Mouse (Mus musculus): ENCODE results near the gene Tspoap1.

Tspoap1 gene

DNA sequence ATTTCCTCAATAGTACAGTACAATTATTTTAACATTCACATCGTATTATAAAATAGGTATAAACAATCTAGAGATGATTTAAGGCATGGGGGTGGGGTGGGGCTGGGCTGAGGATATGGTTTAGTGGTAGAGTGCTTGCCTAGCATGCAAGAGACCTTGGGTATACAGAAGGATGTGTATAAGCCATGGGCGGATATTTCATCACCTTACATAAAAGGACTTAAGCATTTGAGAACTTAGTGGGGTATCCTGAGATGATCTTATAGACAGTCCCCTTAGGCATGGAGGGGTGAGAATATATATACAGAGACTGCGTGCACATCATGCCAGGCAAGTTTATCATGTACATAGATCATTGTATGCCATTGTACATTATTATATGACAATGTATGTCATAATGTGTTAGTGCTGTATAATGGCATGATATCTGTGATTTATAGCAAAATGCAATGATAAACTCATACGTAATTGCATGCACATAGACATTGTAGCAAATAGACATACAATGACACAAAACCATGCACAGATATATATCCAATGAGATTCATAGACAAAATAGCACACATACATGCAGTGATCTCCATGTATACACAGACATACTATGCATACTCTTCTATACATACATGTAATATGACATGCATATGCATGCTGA, 1.3 kb upstream of the Tspoap1 start:
- DNase-seq (ENCODE audit: extremely low read depth, low read depth, low spot score): no peak

DNA sequence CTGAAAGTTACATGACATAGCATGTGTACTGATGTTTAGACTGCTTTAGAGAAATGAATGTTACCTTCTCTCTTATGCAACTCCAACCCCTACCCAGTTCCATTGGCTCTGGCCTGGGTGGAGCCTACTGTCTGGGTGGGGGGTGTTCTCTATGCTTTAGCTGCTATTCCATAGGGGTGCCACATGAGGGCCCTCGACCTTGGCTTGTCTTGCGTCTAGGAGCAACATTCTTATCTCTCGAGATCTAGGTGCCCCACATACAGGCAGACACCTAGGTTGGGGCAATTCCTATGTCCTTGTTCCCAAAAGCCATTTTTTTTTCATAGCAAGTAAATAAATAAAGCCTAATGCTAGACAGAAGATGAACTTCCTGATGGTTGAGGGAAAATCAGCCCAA, 734 bp upstream of the Tspoap1 start:
- no peak for DNase-seq (ENCODE audit: extremely low read depth, low read depth, low spot score)

DNA sequence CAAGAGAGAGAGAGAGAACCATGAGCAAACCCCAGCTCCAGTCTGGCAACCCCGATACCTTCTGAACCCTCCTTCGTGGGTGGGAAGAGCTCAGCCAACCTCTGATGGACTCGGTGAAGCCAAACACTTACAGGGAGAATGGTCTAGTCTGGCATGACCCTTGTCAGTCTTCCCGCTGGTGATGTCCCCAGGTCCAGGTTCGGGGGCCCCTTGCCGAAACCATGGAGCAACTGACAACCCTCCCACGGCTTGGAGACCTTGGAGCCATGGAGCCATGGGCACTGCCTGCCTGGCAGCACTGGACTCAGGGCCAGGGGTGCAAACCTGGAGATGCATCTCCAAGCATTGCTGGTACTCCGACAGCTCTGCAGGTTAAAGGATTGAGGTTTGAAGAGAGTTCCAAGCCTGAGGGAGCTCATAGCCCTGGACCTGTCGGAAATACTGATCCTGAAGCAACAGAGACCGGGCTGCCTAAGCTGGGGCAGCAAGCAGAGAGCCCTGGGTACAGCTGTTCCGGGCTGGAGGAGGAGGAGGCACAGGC, 910 bp downstream of the Tspoap1 start:
- no peak for DNase-seq (ENCODE audit: extremely low read depth, low read depth, low spot score)

DNA sequence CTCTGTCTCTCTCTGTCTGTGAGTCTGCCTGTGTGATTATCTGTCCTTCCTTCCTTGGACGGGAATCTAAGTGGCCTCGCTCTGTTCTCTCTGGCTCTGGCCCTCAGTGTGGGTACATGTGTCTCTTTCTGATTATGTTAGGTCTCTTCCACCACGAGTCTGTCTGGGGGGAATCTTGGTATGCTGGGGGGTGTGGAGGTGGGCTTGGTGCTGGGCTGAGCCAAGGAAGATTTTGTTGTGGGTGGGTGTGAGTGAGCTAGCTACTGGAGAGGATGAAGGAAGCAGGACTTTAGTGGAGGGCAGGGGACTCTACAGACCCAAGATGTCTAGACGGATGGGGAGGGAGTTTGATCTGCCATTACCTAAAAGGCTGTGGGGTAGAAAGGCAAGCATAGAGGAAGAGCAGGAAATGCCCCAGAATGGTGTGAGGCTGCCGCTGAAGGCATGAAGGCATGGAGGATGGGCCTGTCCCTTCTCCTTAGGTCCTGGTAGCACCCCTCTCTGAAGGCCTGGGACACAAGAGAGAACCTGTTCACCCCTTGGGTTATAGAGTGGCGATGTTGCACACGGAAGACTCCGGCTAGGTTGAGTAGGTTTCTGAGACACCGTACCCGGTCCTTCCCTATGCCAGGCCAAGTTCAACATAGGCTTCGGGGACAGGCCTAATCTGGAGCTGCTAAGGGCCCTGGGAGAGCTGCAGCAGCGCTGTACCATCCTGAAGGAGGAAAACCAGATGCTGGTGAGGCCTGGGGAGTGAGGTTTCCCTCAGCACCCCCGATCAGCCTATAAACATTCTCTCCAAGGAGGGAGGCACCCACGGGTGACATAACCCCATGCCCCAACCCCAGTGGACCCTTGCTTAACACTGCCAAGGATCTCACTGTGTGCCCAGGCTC, 1.7 kb downstream of the Tspoap1 start:
- no peak for DNase-seq (ENCODE audit: extremely low read depth, low read depth, low spot score)

DNA sequence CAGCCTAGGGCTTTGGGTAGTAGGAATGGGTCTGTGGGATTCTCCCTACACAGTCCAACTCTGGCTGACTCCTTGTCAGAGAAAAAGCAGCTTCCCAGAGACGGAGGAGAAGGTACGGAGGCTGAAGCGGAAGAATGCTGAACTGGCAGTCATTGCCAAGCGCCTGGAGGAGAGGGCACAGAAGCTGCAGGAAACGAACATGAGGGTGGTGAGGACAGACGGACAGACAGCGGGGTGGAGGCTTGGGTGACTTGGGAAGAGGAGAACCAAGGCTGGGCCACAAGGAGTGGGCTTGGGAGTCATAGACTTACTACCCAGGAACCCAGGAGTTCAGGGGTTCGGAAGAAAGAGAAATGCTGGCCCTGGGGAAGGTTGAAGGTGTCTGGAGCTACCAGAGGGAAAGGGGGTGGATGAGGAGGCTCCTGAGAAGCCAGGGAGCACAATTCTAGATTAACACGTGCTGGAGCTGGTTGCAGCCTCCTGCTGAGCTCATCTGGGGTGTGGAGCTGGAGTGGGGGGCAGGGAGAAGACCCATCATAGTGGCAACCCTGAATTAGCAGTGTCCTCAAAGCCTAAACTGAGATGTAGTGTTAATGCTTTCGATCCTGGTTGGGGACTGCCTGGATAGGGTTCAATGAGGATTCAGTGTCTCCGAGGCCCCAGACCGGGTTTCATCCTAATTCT, 2.5 kb downstream of the Tspoap1 start:
- DNase-seq (ENCODE audit: extremely low read depth, low read depth, low spot score): no peak

DNA sequence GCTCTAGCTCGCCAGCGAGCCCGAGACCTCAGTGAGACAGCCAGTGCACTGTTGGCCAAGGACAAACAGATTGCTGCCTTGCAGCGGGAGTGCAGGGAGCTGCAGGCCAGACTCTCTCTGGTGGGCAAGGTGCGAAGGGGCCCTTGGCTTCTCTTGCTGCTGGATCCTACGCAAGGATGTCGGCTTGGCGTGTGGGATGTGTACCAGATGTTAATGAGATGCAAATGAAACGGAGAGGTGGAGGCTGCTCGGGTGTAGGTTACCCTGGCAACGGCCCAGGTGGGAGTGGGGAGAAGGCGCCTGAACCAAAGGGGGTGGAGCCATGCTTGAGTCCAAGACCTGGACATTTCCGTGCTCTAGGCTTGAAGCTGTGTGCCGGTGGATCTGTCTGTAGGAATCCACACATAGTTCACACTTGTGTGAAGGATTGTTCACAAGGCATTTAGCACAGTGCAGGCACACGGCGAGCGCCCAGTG, 3.2 kb downstream of the Tspoap1 start:
- DNase-seq (ENCODE audit: extremely low read depth, low read depth, low spot score): no peak

DNA sequence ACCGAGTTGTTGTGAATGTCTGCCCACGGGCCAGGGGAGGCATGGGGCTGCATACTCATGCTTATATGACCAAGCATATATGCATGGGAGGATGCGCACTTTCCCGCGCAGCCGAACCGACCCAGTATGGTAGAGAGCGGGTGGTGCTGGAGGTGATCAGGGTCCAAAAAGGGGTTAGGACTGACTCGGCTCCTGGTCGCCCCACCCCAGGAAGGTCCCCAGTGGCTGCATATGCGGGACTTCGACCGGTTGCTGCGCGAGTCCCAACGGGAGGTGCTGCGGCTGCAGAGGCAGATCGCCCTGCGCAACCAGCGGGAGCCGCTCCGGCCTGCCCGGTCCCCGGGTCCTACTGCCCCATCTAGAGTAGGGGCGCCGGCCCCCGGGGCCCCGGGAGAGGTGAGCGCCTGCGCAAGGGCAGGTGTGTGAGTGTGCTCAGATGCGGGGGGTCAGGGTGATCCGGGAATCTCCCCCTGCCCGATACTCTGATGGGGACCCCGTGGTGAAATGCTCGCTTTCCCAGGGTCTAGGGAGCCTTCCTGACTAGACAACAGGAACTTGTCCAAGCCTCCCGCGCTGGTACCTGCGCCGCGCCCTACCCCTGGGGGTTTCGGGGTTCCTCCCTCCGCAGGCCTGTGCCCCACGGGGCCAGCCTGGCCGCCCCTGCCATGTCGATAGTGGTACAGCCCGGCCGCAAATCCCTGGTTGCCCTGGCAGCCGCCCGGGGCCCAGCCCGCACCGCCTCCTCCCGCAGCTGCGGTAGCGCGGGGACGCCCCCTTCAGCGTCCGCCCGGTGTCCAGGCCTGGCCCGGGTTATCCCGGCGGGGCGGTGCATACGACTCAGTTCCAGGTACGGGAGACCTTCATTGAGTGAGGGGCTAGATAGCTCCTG, 3.9 kb downstream of the Tspoap1 start:
- DNase-seq (ENCODE audit: extremely low read depth, low read depth, low spot score): no peak

DNA sequence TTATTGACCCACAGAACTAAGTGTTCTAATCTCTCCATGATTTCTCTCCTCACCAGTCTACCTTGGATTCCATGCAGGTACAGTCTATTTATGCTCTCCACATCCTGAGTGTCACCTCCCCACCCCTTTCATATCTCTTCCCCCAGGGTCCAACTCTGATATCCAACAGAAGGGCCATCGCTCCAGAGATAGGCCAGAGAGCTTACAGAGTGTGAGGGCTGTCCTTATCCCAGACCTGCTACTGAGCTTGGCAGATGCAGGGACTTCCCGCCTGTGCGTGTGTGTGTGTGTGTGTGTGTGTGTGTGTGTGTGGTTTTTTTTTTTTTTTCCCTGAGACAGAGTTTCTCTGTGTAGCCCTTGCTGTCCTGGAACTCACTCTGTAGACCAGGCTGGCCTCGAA, 8.4 kb downstream of the Tspoap1 start:
- DNase-seq (ENCODE audit: extremely low read depth, low read depth, low spot score): no peak

DNA sequence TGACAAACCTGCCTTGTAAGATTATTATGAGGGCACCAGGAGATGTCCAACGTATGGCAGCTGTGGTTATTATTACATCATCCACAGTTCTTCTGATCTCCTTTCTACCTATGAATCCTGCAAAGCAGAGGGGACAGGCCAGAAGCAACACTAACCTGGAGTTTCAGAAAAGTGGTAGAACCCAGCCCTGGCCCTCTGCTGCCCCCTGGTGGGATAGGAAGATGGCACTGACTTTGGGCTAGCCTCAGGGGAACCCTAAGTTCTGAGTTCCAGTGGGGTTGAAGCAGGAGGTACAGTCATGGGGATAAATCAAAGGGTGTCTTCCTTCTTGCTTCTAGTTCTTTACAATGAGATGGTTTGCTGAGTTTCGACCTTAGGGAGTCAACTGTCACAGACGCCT, 10.6 kb downstream of the Tspoap1 start:
- no peak for DNase-seq (ENCODE audit: extremely low read depth, low read depth, low spot score)

DNA sequence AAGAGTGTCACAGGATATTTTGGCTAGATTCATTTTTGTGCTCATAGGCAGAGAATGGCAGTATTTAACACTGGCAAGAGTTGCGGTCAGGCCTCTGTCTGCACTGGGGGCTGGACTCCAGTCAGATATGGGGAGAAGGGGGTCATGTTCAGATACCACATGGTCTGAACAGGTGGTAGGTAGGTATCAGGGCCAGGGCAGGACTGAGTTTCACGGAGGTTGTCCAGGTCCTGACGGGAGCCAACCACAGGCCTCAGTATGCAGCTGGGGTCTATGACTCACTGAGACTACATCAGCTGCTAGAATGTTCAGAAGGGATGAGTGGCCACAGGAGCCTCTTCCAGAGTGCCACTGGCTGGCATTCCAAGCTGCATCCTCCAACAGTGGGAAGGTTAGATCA, 12.0 kb downstream of the Tspoap1 start:
- no peak for DNase-seq (ENCODE audit: extremely low read depth, low read depth, low spot score)

DNA sequence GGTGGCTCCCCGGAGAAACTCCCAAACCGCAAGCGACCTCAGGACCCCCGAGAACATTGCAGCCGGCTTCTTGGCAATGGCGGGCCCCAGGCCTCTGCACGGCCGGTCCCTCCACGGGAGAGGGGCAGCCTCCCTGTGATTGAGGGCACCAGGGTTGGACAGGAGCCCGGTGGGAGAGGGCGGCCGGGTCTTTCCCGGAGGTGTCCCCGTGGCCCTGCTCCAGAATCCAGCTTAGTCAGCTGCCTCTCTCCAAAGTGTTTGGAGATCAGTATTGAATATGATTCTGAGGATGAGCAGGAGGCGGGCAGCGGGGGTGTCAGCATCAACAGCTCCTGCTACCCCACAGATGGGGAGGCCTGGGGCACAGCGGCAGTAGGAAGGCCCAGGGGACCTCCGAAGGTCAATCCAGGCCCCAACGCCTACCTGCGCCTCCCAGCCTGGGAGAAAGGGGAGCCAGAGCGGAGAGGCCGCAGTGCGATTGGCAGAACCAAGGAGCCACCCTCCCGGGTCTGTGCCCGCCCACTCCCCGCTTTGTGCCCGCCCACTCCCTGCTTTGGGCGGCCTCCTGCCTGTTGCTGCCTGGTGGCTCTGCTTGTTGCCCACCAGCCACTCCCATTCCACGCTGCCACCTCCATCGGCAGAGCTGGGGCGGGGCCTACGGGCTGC, 17.9 kb downstream of the Tspoap1 start:
- no peak for DNase-seq (ENCODE audit: extremely low read depth, low read depth, low spot score)

DNA sequence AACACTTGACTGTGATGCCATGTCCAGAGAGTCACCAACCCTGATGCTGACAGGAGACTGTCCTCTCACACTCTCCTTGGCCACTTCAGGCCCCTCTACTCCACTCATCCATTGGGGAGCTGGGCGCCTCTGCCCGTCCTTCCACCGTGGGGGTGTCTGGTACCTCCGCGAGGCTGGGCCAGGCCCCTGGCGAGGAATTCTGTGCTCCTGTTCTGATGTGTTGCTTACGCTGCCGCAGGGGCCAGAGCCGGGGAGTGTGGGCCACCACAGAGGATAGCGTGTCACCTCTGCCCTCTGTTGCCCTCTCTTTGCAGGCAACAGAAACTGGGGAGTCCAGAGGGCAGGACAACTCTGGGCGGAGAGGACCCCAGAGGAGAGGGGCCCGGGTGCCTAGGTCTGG, 18.6 kb downstream of the Tspoap1 start:
- no peak for DNase-seq (ENCODE audit: extremely low read depth, low read depth, low spot score)

DNA sequence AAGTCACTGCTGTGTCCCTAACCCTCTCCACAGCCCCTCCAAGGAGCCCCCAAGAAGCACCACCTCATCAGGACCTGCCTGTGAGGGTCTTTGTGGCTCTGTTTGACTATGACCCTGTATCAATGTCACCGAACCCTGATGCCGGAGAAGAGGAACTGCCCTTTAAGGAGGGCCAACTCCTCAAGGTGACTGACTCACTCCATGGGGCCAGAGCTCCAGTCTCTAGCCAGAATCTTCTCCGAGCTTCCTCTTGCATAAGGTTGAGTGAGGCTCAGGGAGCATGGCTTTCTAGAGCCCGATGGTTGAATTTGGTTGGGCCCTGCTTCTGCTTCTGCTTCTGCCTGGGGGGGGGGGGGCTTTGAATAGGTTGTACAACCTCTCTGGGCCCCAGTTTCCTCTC, 19.1 kb downstream of the Tspoap1 start:
- DNase-seq (ENCODE audit: extremely low read depth, low read depth, low spot score): no peak

DNA sequence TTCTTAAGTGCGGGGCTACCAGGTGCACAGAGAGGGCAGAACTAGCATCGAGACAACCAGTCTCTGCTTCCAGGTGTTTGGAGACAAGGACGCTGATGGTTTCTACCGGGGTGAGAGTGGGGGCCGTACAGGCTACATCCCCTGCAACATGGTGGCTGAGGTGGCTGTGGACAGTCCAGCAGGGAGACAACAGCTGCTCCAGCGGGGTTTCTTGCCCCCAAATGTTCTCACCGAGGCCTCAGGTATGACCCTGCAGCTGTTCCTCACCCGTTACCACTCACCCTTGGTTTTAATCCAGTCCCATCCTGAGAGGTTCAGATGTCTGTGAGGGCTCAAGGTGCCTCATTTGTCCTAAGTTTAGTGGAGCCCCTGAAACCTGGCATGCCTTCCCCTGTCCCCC, 19.8 kb downstream of the Tspoap1 start:
- DNase-seq (ENCODE audit: extremely low read depth, low read depth, low spot score): no peak

DNA sequence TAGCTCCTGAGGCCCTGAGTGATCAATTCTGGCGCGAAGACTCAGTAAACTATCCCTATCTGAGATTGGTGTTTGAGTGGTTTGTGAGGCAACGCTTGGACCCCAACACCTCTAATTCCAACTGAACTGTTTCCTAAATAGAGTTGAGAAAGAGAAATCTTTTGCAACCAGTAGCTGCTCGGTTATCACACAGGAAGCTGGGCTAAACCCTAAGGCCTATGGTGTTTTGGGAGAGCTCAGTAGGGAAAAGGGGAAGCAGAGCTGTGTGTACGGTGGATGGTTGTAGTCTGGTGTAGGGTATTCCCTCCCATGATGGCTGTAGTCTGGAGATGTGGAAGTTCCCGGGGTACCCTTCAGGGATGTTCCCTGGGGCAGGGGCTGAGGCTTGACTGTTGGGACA, 29.7 kb downstream of the Tspoap1 start:
- DNase-seq (ENCODE audit: extremely low read depth, low read depth, low spot score): no peak

DNA sequence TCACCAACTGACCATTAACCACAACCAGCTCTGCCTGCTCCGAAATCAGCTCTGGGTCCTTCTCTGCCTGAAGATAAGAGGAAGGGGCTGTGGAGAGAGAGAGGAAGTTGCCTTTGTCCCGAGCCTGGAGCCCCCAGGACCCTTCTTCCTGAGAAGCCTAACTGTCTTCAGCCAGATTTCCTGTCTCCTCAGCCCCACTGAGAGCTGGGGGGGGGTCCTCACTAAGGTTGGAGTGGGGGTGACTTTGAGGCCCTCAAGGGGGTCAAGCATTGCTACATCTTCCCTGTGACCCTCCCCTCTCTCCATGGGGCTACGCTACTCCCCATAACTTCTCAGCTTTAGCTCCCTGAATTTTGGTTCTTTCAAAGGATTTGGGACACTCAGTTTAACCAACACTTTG, 33.1 kb downstream of the Tspoap1 start, which contains the start of gene Mpo:
Gene Mpo (plus strand): TSS at position 122 of the 400 bp plus-strand sequence.
- no peak for DNase-seq (ENCODE audit: extremely low read depth, low read depth, low spot score)

DNA sequence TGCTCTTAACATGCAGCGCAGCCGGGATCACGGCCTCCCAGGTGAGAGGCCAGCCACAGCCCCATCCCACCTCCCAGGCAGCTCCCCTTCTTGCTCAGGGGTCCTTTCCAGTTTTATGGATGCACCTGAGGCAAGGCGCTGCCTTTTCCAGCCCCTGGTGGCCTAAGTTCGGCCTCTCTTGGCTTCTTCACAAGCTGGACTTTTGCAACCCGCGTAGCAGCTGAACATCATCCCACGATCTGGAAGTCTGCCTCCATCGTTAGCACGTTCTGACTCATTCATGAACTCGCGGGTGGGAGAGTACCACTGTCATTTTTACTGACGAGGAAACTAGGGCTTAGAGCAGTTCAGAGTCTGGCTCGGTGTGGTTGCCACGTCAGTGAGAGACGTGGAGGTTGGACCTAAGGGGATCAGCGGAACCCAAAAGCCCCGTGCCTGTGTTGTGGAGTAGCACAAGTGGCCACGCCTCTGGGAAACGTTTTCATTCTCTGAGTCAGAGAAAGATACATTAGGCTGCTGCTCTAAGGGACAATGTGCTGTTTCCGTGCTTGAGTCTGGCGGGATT, 41.5 kb downstream of the Tspoap1 start:
- DNase-seq (ENCODE audit: extremely low read depth, low read depth, low spot score): no peak

DNA sequence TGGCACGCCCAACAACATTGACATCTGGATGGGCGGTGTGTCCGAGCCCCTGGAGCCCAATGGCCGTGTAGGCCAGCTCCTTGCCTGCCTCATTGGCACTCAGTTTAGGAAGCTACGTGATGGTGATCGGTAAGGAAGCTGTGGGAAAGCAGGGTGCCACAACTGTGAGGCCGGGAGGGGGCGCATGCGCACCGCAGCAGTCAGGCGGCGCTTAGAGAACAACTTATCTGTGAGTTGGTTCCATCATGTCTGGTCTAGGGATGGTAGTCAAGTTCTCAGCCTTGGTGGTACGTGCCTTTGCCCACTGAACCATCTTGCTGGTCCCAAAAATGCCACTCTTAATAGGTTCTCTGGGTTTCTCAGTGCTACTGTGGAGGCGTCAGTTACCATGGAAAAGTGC, 42.3 kb downstream of the Tspoap1 start:
- DNase-seq (ENCODE audit: extremely low read depth, low read depth, low spot score): no peak

DNA sequence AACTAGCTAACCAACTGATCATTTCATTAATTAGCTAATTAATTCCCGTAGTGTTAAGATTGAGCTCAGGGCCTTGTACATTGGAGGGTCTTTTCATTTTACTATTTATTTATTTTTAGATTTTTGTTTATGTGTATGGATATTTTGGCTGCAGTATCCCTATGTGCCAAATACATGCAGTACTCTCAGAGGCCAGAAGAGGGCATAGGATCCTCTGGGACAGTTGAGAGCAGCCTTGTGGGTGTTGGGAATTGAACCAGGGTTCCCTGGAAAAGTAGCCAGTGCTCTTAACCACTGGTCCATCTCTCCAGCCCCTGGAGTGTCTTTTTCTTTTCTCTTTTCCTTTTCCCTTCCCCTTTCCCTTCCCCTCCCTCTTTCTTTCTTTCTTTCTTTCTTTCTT, 45.1 kb downstream of the Tspoap1 start:
- DNase-seq (ENCODE audit: extremely low read depth, low read depth, low spot score): no peak

DNA sequence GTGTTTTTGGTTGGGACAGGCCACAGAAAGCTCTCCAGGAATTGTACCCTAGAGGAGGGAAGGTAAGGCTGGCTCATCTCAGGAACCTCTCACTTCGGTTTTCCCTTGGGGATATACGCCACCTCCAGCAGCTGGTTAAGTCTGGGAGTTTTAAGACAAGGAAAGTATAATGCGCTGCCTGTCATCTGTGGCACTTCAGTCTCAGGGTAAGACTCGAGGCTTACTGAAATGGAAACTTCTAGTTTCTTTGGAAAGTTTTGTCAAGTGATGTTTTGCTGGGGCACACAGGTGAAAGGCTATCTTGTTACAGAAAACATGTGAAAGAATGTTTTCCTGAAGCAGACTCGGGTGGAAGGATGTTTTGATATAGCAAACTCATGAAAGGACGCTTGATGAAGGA, 47.1 kb downstream of the Tspoap1 start:
- DNase-seq (ENCODE audit: extremely low read depth, low read depth, low spot score): no peak
